Mouse (Mus musculus): ENCODE results near the gene Ifitm3. TPM values are rescaled to one million over a fixed set of nuclear protein-coding genes. Genes with fewer than 3 reads are reported as not detected.

Ifitm3 gene
- polyA plus RNA-seq, 1 experiment from 2014 or later: 334 TPM

DNA sequence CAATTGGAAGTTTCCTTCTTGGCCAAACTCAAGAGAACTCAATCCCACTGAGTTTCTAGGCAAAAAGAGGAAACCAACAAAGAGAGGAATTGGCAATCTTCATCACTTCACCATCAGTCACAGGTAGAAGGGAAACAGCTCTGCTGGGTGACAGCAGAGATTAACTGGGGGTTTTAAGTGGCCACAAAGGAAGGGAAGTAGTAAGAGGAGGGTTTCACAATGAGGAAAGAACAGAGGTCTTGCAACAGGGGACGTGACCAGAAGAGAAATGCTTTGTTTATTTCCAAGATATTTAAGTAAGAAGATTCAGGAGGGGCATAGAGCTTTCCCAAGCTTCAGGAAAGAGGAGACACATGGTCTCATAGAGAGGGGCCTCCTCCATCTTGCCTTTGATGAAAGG is 12.8 kb downstream of the Ifitm3 start:
- H3K4me2 ChIP-seq (replicated peaks; ENCODE audit: low read depth): no peak overlapping the region
- no peak for ATAC-seq
- H3K27me3 ChIP-seq (replicated peaks; ENCODE audit: control insufficient read depth, insufficient read depth, low read length): no peaks in the 10 kb centered on the region
- H3K4me3 ChIP-seq (ENCODE audit: low read depth, low read length): no peak overlapping the region
- H3K27ac ChIP-seq (ENCODE audit: low read depth, low read length): no peak overlapping the region
- H3K36me3 ChIP-seq (ENCODE audit: control insufficient read depth, insufficient read depth): no peaks in the 10 kb centered on the region
- H3K9me3 ChIP-seq (ENCODE audit: control insufficient read depth): no peaks in the 10 kb centered on the region
- H3K9ac ChIP-seq (ENCODE audit: low read depth, low read length): no peak overlapping the region
- no peaks in the 10 kb centered on the region for H3K4me1 ChIP-seq (replicated peaks; ENCODE audit: control insufficient read depth, insufficient read depth, low read length)
- TF ChIP-seq CTCF (IDR thresholded peaks at IDR 0.05; ENCODE audit: low read depth): no peak
- WGBS: 47% methylated on average over 1 of the region's 1 CpGs

DNA sequence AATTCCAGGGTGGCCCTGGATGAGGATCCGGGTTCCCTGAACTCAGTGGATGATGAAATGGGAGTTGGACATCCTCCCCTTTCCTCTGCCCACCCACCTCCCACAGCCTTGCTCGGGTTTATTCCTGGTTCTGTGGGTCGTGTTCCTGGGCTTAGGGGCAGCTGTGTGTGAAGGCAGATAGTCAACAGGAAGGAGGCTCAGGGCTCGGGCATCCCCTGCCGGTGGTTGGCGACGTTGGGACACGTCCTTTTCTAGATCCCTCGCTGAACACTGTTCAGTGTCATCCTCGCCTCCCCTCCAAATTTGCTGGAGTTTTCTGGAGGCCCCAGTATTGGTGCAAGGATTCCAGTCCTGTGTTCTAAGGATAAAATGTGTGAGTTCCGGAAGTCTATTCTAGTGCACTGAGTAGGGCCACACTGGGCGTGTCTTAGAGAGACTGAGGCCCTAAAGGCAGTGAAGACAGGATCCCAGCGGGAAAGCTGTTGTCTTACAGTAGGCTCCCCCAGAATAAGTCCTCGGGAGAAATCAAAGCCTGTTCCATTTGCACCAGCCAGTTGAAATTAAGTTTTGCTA is 19.4 kb downstream of the Ifitm3 start:
- H3K4me3 ChIP-seq (ENCODE audit: low read depth, low read length): no peak overlapping the region
- 89% methylated on average over 14 of the region's 14 CpGs for WGBS
- no peaks in the 10 kb centered on the region for H3K4me1 ChIP-seq (replicated peaks; ENCODE audit: control insufficient read depth, insufficient read depth, low read length)
- no peaks in the 10 kb centered on the region for H3K27me3 ChIP-seq (replicated peaks; ENCODE audit: control insufficient read depth, insufficient read depth, low read length)
- no peaks in the 10 kb centered on the region for H3K36me3 ChIP-seq (ENCODE audit: control insufficient read depth, insufficient read depth)
- no peak for TF ChIP-seq CTCF (IDR thresholded peaks at IDR 0.05; ENCODE audit: low read depth)
- no peak for ATAC-seq
- H3K9ac ChIP-seq (ENCODE audit: low read depth, low read length): no peak overlapping the region
- no peak overlapping the region for H3K27ac ChIP-seq (ENCODE audit: low read depth, low read length)
- no peaks in the 10 kb centered on the region for H3K9me3 ChIP-seq (ENCODE audit: control insufficient read depth)
- H3K4me2 ChIP-seq (replicated peaks; ENCODE audit: low read depth): no peak overlapping the region

DNA sequence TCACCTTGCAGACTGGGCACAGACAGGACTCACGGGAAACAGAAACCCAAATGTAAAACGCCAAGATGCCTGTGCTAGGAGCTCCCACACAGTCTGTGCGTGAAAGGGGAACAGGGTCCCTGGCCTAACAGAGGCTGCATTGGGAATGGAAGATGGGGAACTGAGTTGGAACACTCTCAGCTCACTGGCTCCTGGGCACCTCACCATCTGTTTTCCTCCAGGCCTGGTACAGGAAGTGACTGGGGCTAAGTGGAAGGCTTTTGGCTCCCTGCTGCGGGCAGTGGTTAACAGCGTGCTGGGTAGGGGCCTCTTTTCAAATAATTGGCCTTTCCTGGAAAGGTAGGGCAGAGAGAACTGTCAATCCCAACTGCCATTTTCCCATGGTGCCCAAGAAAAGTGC is 19.9 kb downstream of the Ifitm3 start:
- TF ChIP-seq CTCF (IDR thresholded peaks at IDR 0.05; ENCODE audit: low read depth): no peak

DNA sequence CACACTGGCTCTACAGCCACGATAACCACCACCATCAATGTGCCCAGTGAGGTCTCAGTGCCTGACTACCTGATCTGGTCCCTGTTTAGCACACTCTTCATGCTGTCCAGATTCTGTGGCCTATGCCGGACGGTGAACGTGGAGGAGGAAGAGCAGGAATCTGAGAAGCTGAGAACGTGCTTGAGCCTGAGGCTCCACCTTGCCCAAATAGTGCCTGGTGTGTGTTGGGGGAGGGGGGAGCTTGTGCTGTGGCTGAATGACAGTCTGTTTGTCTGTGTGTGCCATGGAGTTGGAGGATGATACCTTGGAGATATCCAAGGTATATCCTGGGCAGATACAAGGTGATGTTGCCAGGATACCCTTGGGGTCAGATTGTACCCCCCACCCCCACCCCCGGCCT is 20.4 kb downstream of the Ifitm3 start:
- no peak overlapping the region for H3K4me3 ChIP-seq (ENCODE audit: low read depth, low read length)
- no peaks in the 10 kb centered on the region for H3K36me3 ChIP-seq (ENCODE audit: control insufficient read depth, insufficient read depth)
- WGBS: 42% methylated on average over 6 of the region's 6 CpGs
- H3K9ac ChIP-seq (ENCODE audit: low read depth, low read length): no peak overlapping the region
- H3K4me1 ChIP-seq (replicated peaks; ENCODE audit: control insufficient read depth, insufficient read depth, low read length): no peaks in the 10 kb centered on the region
- no peak for ATAC-seq
- TF ChIP-seq CTCF (IDR thresholded peaks at IDR 0.05; ENCODE audit: low read depth): no peak
- no peaks in the 10 kb centered on the region for H3K9me3 ChIP-seq (ENCODE audit: control insufficient read depth)
- H3K27me3 ChIP-seq (replicated peaks; ENCODE audit: control insufficient read depth, insufficient read depth, low read length): no peaks in the 10 kb centered on the region
- no peak overlapping the region for H3K27ac ChIP-seq (ENCODE audit: low read depth, low read length)
- no peak overlapping the region for H3K4me2 ChIP-seq (replicated peaks; ENCODE audit: low read depth)

More for the DNA sequence above, 19.9 kb downstream of the Ifitm3 start:
- 71% methylated on average over 5 of the region's 5 CpGs for WGBS
- no peak overlapping the region for H3K4me3 ChIP-seq (ENCODE audit: low read depth, low read length)
- no peaks in the 10 kb centered on the region for H3K4me1 ChIP-seq (replicated peaks; ENCODE audit: control insufficient read depth, insufficient read depth, low read length)
- no peak for ATAC-seq
- H3K36me3 ChIP-seq (ENCODE audit: control insufficient read depth, insufficient read depth): no peaks in the 10 kb centered on the region
- no peak overlapping the region for H3K4me2 ChIP-seq (replicated peaks; ENCODE audit: low read depth)
- no peaks in the 10 kb centered on the region for H3K27me3 ChIP-seq (replicated peaks; ENCODE audit: control insufficient read depth, insufficient read depth, low read length)
- no peaks in the 10 kb centered on the region for H3K9me3 ChIP-seq (ENCODE audit: control insufficient read depth)
- H3K27ac ChIP-seq (ENCODE audit: low read depth, low read length): no peak overlapping the region
- no peak overlapping the region for H3K9ac ChIP-seq (ENCODE audit: low read depth, low read length)

DNA sequence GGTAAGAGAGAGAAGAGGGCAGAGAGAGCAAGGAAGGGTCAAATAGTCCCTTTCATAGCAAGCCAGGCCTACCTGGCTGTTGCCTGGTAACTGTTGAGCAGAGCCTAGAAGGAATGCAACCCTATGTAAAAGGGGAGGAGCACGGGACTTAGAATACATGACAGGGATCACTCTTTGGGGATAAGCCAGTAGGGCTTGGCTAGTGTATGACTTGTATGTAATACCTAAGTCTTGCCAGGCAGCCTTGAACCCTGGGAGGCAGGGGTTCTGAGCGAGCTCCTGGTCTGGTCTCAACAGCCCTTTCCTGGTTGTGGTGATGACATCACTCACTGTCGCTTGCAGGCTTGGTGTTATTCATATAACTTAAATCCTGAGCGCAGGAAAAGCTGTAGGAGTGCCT is 21.5 kb downstream of the Ifitm3 start:
- Histone ChIP-seq H3K36me3 (ENCODE audit: control insufficient read depth, insufficient read depth) (no peaks in the 10 kb centered on the region), H3K27ac (ENCODE audit: low read depth, low read length) (no peak overlapping the region), H3K4me2 (replicated peaks; ENCODE audit: low read depth) (no peak overlapping the region), H3K27me3 (replicated peaks; ENCODE audit: control insufficient read depth, insufficient read depth, low read length) (no peaks in the 10 kb centered on the region), H3K4me3 (ENCODE audit: low read depth, low read length) (no peak overlapping the region), H3K9me3 (ENCODE audit: control insufficient read depth) (no peaks in the 10 kb centered on the region), H3K4me1 (replicated peaks; ENCODE audit: control insufficient read depth, insufficient read depth, low read length) (no peaks in the 10 kb centered on the region), H3K9ac (ENCODE audit: low read depth, low read length) (no peak overlapping the region)
- no peak for TF ChIP-seq CTCF (IDR thresholded peaks at IDR 0.05; ENCODE audit: low read depth)
- 75% methylated on average over 4 of the region's 4 CpGs for WGBS
- ATAC-seq: no peak

DNA sequence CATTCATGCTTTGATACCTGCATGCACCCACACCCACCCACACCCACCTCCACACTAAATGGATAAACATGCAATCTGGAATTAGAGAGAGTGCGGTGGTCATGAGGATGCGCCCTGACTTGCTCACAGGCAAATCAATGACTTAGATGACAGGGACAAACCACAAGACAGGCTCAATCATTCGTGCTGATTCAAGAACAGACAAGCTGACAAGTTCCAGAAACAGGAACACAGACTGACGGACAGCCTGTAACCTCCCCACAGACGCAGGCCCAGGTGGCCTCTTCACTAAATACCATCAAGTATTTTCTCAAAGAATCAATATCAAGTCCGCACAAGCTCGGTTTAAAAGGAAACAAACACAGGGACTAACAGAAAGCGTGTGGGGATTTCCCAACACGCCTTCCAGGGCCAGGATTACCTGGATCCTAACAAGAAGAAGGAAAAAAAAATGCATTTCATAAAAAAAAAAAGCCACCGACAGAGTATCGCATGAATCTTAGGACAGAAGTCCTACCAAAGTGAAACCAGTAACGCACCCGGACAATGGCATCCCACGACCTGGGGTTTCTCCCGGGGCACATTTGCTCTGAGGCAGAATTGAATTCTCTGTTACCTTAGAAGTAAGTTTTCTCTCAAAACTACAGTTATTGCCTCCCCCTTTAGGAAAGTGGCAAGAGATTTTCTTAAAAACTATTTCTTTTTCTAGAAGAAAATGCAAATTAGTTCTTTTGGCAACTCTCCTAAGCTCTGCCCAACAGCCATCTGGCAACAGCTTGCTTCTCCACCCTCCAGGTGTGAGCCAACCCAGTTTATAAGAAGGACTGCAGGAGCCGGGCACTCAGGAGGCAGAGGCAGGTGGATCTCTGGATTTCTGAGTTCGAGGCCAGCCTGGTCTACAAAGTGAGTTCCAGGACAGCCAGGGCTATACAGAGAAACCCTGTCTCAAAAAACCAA is 23.1 kb downstream of the Ifitm3 start:
- no peaks in the 10 kb centered on the region for H3K9me3 ChIP-seq (ENCODE audit: control insufficient read depth)
- no peak overlapping the region for H3K27ac ChIP-seq (ENCODE audit: low read depth, low read length)
- H3K4me3 ChIP-seq (ENCODE audit: low read depth, low read length): no peak overlapping the region
- H3K9ac ChIP-seq (ENCODE audit: low read depth, low read length): no peak overlapping the region
- 72% methylated on average over 17 of the region's 17 CpGs for WGBS
- TF ChIP-seq CTCF (IDR thresholded peaks at IDR 0.05; ENCODE audit: low read depth): no peak
- H3K36me3 ChIP-seq (ENCODE audit: control insufficient read depth, insufficient read depth): no peaks in the 10 kb centered on the region
- no peaks in the 10 kb centered on the region for H3K27me3 ChIP-seq (replicated peaks; ENCODE audit: control insufficient read depth, insufficient read depth, low read length)
- no peak overlapping the region for H3K4me2 ChIP-seq (replicated peaks; ENCODE audit: low read depth)
- no peaks in the 10 kb centered on the region for H3K4me1 ChIP-seq (replicated peaks; ENCODE audit: control insufficient read depth, insufficient read depth, low read length)
- ATAC-seq: no peak
